Mouse (Mus musculus) heart, adult 8-10 months (tissue): ENCODE data around the gene Mmp15. TPM values are rescaled to one million over a fixed set of nuclear protein-coding genes. Genes with fewer than 3 reads are reported as not detected.
"Not testable (repeated sequence)": the region's sequence is repeated elsewhere in the genome, so short reads cannot be mapped to it uniquely, and the experiment has no call there.

Source experiments
- DNase-seq: peaks from one replicate; pipeline ENCODE4 v3.0.0; 2022; ENCODE audit warnings: low spot score
- total RNA-seq, 4 experiments: library from RNA; stranded (reverse); gene quantifications; 2 replicates each; pipeline ENCODE4 v1.2.4; 2022

The Mmp15 gene
- total RNA-seq, 4 experiments from 2014 or later, result 57.6 to 63.2 (median 58.0) TPM

DNA sequence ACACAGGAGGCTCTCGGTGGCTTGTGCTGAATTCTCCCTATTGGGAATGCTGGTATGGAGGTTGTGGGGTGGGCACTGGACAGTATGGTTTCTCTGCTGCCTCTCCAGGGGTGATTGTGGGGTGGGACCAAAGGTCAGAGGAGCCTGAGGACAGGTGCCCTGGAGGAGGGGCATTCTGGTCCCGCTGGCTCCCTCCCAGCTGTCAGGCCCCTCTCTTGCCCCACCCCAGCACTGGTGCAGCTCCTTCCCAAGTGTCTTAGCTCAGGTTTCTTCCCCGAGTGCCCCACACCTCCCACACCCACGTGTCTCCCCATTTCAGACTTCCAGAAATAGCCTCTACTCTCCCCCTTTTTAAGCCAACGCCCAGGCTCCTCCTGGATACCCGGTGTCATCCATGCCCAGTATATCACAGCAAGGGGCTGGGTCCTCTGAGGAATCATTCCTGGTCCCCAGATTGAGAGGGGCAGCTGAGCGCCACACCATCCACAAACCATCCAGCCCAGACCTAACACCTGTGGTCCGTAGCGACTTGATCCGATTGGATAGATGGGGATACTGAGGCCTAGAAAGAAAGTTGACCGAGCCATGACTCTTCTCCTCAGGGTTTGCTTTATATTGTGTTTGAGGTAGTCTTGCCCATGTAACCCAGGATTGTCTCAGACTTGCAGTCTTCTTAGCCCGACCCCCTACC, 24.4 kb downstream of the Mmp15 start:
- DNase-seq, result no peak

DNA sequence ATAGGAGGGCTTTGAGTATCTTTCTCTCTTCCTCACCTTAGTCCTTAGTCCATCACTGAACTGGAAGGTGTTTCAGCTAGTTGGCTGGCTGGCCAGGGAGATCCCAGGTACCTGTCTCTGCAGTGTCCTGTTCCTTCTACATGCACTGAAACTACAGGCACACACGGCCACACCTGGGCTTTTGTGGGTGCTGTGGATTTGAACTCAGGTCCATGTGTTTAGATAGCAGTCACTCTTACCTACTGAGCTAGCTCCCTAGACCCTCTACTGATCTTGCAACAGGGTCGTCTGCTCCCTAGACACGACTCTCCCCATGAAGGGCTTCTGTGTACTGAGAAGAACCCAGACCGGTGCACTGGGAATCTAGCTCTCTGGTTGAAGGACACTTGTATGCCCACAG, 25.0 kb downstream of the Mmp15 start:
- DNase-seq, result no peak

DNA sequence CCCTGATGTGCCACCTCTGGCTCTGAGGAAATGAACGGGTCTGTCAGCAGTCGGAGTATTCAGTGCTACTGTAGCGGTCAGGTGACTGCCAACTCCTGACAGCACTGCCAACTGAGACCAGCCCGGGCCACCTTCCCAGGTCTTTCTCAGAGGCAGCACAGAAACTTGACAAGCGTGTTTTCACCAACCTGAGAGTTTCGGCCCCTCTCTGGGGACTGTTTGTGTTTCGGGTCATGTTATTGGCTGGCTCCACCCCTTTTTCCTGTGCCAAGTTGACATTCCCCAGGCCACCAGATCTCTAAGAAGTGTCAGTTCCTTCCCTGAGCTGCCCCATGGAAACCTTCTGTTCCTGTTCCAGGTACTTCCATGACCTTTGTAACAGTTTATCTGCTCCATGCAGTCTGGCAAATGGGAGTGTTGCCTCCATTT, 25.8 kb downstream of the Mmp15 start:
- DNase-seq, result peak; percentile 60

DNA sequence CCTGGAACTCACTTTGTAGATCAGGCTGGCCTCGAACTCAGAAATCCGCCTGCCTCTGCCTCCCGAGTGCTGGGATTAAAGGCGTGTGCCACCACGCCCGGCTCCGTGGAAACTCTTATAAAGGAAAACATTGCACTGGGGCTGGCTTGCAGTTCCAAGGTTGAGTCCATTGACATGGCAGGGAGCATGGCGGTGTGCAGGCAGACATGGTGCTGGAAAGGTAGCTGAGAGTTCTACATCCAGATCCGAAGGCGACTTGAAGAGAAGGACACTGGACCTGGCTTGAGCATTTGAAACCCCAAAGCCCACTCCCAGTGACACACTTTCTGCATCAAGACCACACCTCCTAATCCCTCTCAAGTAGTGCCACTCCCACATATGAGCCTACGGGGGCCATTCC, 26.9 kb downstream of the Mmp15 start:
- DNase-seq, result not testable (repeated sequence)

DNA sequence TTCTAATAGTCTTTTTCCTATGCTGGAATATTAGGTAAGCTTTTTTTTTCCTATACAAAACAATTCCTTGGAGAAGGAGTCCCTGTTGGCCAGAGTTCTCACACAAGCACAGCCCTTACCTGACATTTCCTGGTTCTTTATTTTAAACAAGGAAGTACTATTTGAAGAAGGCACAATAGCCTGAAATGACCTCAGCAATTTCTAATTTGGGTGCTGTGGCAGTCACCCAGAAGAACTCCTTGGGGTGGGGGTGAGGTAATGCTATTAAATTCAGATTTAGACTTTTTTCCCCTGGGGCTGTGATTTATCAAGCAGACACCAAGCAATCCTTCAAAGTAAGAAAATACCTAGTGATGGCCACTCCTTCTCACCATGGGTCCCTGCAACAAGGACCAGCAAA, 28.9 kb downstream of the Mmp15 start:
- DNase-seq, result peak; percentile 74

DNA sequence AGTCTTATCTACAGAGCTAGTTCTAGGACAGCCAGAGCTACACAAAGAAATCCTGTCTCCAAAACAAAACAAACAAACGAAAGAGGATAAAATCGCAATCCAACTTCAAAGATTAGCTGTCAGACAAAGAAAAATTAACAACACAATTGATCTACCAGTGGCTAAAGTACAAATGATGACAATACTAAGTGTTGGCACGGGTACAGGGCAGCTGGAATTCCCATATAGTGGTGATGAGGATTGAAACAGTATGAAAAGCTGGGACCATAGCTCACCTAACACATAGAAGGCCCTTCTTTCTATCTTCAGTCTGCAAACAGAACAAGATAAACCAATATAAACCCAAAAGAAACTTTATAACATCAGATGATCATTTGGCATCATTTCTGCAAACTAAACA, 29.5 kb downstream of the Mmp15 start:
- DNase-seq, result peak; percentile 71

DNA sequence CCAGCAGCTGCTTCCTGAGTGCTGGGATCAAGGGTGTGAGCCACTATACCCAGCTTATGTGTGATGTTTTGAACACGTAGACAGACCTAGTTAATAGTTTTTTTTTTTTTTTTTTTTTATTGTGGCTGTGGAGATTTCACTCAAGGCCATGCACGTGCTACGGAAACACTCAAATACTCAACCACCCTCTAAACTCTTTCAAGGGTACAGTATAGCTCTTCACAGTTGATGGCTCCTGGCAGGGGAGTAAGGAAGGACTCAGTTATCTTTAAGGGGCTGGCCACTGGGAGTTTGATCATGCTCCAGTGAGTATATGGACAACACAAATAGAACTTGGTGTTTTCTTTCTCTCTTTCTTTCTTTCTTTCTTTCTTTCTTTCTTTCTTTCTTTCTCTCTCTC, 32.4 kb downstream of the Mmp15 start:
- DNase-seq, result no peak

DNA sequence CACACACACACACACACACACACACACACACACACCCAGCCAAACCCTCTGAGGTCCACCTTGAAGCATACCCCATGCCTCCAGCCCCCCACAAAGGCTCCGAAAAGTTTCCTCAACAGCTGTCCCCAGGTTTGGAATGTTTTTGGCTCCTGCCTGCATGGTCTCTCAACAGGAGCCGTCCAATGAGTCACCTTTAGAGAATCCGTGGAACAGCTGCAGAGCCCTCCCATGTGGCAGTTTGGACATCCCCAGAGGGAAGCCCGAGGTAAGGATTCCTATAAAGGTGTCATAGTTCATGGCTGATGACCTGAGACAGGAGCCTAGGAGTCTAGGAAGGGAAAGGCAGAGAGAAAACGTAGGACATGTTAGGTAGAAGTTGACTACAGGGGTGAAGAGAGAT, 34.0 kb downstream of the Mmp15 start:
- DNase-seq, result no peak

DNA sequence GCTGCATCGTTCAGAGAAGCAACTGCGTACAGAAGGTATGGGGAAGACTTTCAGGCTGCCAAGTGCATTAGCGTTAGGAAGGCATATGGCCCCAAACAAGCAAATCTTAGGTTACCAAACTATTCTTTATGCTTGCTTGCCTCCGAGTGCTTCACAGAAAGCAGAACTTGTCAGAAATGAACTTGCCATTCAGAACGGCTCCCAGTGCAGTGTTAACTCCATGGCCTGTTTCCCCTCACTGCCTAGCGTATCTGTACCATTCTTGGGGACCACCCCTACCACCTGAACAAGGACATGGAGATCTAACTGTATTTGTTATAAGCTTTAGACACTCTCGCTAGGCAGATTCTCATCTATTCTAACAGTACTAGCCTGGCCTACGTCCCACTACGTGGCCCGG, 35.2 kb downstream of the Mmp15 start:
- no peak for DNase-seq

DNA sequence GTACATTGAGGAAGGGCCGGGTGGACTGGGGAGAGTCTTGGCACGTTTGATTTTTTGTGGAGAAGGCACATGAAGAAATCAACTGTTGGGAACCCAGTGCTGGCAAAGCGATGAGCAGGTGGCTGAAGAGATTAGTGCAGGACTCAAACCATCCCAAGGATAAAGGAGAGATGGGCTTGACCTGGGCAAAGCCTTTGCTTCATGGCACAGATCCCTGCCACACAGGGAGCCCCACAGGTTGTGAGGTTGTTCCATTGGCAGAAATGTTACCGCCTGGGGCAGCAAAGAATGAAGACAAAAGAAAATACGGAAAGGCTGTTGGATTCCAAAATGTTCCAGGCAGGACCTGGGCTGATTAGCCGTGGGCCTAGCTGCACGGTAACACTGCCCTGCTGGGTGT, 35.9 kb downstream of the Mmp15 start:
- DNase-seq, result no peak

DNA sequence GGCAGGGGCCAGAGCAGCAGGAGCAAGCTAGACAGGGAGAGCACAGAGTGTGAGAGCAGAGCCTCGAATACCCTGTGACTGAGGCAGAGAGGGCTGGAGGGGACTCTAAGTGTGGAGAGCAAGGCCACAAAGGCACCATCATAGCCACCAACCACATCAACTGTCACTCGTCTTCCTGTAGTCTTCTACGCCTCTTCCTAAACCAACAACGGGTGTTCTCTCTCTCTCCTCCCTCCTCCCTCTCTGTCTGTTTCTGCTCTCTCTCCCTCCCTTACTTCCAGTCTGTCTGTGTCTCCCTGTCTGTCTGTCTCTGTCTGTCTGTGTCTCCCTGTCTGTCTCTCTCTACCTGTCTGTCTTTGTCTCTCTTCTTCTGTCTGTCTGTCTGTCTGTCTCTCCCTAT, 38.2 kb downstream of the Mmp15 start:
- DNase-seq, result no peak

DNA sequence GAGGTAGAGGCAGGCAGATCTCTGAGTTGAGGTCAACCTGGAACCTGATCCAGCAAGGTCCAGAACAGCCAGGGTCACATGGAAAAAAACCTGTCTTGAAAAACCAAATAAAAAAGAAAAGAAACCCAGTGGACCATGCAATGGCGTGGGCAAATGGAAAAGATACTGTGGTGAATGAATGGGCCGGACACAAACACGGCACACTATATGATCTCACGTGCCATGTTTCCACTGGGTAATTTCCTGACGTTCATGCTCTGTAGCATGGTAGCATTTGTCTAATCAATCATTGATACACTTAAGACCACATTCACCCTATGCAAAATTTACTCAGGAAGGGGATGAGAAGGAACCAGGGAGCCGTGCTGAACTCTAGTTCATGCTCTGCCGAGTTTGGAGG, 39.0 kb downstream of the Mmp15 start:
- no peak for DNase-seq

DNA sequence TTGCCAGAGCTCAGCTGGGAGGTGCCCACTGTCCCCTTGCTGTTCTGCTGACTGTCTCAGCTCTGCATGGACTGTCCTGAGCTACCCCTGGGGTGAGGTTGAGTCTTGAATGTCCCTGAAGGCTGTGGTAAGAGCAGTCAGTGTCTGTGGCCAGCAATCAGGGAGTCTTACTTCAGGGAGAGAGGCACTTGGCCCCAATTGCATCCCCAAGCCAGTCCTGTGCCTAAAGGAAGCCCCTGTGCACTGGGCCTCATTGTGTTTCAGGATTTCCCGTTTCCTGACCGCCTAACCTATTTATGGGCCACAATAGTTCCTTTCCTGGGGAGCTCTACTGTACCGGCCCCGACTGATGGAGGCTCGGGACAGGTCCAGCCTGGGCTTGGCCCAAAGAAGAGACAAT, 40.5 kb downstream of the Mmp15 start:
- DNase-seq, result peak; percentile 83

DNA sequence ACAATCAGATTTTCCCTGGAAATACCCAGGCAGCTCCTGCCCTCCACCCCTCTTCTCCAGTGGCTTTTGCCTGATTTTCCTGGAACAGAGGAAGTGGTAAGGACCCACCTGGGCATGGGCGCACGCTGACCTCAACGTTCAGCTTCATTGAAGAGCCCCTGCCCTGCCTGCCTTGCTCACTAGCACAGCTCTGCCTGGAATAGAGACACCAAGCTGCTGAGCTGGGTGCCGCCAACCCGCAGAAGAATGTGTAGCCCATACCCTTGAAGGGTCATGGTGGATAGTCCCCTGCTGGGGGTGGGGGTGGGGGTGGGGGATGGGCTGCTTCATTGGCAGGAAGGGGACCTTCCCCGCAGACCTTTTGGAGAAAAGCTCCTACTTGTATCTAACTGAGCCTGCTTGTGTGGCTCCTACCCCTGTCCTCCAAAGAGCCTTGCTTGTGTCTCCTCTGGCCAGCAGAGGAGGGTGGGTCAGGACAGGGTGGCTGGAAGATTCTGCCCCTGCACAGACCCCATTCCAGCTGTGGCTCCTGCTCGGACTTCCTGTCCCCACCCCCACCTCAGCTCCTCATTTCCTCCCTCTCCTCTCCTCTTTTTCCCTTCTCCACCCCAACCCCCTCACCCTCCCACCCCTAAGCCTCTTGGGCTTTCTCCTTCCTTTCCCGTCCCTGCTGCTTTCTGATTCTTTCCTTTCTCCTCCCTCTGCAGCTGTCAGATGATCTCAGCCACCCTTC, 43.3 kb downstream of the Mmp15 start:
- no peak for DNase-seq

DNA sequence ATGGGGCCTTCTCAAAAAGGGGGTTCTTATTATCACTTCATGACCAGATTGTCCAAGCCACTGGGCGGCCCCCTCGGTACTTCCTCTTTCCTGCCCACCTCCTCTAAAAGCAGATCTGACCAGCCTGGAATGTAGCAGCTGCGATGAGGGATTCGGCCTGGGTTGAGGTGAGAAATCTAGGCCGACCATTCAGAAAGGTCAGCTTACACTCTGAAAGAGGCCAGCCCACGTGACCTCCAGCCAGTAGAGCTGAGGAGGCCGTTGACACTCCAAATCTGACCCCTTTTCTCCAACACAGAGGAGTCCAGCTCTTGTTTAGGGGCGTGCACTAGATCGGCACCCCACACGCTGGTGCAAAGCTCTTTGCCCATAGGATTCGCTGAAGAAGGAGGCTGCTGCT, 44.7 kb downstream of the Mmp15 start:
- DNase-seq, result no peak

DNA sequence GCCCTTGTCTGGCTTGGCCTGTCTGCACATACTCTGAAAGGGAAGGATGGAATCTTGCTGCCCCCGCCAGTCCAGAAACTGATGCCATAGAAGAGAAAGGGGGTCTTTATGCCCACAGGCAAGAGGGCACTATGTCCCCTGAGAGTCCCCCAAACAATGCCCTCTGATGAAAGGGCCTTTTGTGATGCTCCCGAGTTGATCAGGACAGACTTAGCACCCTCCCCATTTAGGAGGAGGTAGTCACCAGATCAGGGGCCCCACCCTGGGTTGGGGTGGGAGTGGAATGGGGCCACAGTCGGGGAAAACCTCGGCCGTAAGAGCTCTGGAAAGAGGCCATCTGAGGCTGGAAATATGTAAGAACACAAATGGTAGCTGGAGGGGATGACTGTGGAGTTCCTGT, 45.1 kb downstream of the Mmp15 start:
- DNase-seq, result no peak

DNA sequence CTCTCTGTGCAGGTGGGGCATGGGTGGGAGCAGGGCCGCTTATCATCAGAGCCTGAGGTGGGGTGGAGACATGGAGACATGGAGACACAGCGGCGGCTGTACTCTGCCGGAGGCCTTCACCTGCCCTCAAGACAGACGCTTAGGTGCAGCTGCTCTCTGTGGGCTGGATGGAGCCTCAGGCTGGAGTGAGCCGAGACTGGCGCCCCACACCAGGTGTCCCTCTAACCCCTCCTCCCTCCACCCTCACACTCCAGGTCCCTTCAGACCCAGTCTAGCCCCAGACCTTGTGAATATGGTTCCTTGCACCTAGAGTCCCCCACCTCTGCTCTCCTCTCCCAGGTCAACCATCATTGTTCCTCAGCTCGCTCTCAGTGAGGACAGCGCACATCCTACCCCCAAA, 47.1 kb downstream of the Mmp15 start:
- DNase-seq, result no peak

DNA sequence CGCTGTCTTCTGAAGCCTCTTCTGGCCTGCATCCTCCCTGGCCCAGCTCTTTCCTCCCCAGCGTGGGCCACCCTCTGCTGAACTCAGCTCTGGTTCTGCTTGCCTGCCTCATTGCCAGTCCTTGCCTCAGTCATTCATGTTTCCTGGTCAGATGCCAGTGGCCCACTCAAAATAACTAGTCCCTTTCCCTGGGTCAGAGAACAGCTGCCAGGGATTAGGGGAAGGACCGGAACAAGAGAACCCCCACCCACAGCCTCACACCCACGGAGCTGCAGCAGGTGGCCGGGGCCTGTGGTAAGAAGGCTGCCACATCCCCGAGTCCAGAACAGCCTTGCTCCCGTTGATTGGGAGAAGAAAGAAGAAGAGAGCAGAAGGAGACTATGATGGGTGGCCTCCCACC, 49.0 kb downstream of the Mmp15 start:
- no peak for DNase-seq

DNA sequence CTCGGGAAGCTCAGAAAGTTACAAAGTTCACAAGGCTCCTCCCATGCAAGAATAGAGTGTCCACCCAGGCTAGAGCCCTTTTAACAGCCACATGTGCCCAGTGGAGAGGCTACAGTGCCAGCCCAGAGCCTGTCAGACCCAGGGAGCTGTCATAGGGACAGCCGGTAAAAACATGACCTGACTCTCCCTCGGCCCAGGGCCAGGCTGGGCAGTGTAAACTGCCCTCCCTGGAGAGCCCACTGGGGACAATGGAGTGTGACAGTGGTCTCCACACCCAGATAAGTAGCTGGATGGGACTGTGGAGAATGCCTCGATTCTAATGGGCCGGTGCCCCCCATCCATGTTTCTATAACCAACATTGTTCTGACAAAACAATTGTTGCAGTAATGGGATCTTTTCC, 57.5 kb downstream of the Mmp15 start:
- no peak for DNase-seq

DNA sequence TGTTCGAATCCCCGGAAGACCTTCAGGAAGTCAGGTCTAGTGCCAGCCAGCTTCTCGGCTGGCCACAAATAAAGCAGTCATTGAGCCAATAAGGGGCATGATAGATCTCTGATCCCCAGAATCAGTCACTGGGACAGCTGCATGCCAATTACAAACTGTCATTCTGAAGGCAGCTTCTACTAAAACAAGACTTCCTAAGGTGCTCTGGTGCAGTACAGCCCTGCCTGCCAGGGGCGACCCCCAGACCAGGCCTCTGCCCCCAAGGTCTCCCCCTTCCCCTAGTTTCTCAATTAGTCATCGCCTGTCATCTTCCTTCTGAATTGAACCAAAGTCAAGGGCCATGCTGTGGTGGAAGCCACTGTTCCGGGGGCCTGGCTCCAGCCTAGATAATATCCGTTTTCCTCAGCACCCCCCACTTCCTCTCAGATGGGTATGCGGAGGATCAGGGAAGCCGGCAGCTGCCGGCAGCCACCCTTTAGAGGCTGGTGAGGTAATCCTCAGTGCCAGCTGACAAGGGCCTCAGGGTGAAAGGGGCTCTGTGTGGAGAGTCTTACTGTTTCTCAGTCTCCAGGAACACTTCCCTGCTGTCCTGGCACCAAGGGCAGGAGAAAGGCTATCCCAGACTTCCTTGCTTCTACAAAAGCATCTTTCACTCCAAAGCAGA, 59.4 kb downstream of the Mmp15 start:
- DNase-seq, result peak; percentile 49

DNA sequence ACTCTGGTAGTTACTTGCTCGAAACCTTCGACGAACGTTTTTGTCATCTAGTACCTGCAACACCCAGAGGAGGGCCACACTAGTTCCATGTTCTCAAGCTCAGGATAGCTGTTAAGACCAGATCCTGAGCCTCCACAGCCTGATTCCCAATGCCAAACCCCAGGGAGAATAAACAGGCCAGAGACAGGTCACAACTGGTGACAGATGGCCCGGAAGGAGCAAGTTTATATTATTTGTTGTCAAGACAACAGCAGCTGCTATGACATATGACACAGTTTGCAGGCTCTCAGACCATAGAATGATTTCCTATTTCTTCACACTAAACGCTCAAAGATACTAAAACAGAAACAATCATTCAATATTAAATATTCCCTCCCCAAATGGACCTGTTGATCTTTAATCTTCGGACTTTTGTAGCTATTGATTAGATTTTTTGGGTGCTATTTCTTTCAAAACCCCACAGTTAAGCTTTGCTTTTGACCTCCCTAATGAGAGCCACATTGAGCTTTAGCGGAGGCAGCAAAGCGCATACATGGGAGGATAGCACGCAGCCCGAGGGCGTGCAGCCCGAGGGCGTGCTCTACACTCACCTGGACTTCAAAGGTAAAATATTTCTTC, 70.2 kb downstream of the Mmp15 start:
- DNase-seq, result no peak
